Mouse (Mus musculus) lung, postnatal 0 days (tissue): ENCODE results near the gene Ifna5. TPM values are rescaled to one million over a fixed set of nuclear protein-coding genes. Genes with fewer than 3 reads are reported as not detected.
A peak's percentile ranks its signal among the peaks of the same experiment; 100 is the strongest.

ENCODE experiments used
- ATAC-seq: fragments of 200-750 bp; cut with Nextera tagmentation; 2 replicates; pipeline ENCODE4 v1.8.0; 2017; ENCODE audit warnings: moderate library complexity
- DNase-seq: peaks from one replicate; pipeline ENCODE4 v3.0.0-alpha.2; 2016; ENCODE audit warnings: low spot score
- H3K27ac ChIP-seq: fragments of 300-500 bp; sonication (generic); 2 replicates; pipeline ENCODE4 v1.5.1; 2014; ENCODE audit warnings: antibody characterized with exemption, mild to moderate bottlenecking, low read length, mixed read lengths
- H3K27me3 ChIP-seq: fragments of 300-500 bp; sonication (generic); replicated peaks from 2 replicates; pipeline ENCODE4 v1.6.1; 2014; ENCODE audit warnings: low read length, mixed read lengths; ENCODE audit not compliant: insufficient read depth
- H3K36me3 ChIP-seq: fragments of 300-500 bp; sonication (generic); 2 replicates; pipeline ENCODE4 v1.6.1; 2014; ENCODE audit warnings: low read length, mixed read lengths; ENCODE audit not compliant: insufficient read depth
- H3K4me1 ChIP-seq: fragments of 300-500 bp; sonication (generic); 2 replicates; pipeline ENCODE4 v1.6.1; 2014; ENCODE audit warnings: antibody characterized with exemption, low read depth, low read length, mixed read lengths; ENCODE audit not compliant: insufficient read depth
- H3K4me2 ChIP-seq: fragments of 300-500 bp; sonication (generic); replicated peaks from 2 replicates; pipeline ENCODE4 v1.6.1; 2014; ENCODE audit warnings: low read depth, mild to moderate bottlenecking, low read length, moderate library complexity, mixed read lengths
- H3K4me3 ChIP-seq: fragments of 300-500 bp; sonication (generic); 2 replicates; pipeline ENCODE4 v1.5.1; 2014; ENCODE audit warnings: low read depth, low read length
- H3K9ac ChIP-seq: fragments of 300-500 bp; sonication (generic); replicated peaks from 2 replicates; pipeline ENCODE4 v1.6.1; 2014; ENCODE audit warnings: low read depth, mild to moderate bottlenecking
- H3K9me3 ChIP-seq: fragments of 300-500 bp; sonication (generic); 2 replicates; pipeline ENCODE4 v1.6.1; 2016; ENCODE audit warnings: low read length, mixed read lengths
- CTCF ChIP-seq: IDR thresholded peaks from 2 replicates; pipeline ENCODE4 v1.5.1; 2016; ENCODE audit warnings: antibody characterized with exemption, mild to moderate bottlenecking
- EP300 ChIP-seq: IDR thresholded peaks from 2 replicates; pipeline ENCODE4 v1.6.1; 2016; ENCODE audit warnings: antibody characterized with exemption, mild to moderate bottlenecking, control low read depth
- WGBS: fragments of 180-500 bp; shearing (Covaris S2); extraction: QIAGEN DNeasy Blood & Tissue Kit; methylation state at CpG from one replicate; pipeline ENCODE4 v1.1.7; 2014; 5-methylcytosine and 5-hydroxymethylcytosine counted together
- polyA plus RNA-seq: library from polyadenylated mRNA; unstranded; fragments of >200 nt; fragmentation: Nextera tagmentation; extraction: Ambion mirVana; gene quantifications from 2 replicates; pipeline ENCODE4 v1.2.1, GENCODE M21; 2015

Gene Ifna5
- polyA plus RNA-seq, 1 experiment from 2014 or later, result not detected

GRCm38 (mm10) chr4:88840058-88840457, 4.7 kb downstream of the Ifna5 start:
- 48% methylated on average over 3 of the region's 3 CpGs for WGBS
- H3K36me3 ChIP-seq, result no peaks in the 10 kb centered on the region
- ATAC-seq (no peak), DNase-seq (no peak)
- H3K27ac ChIP-seq, result no peak overlapping the region
- no peaks in the 10 kb centered on the region for H3K9me3 ChIP-seq
- TF ChIP-seq CTCF (no peak), EP300 (no peak)
- no peaks in the 10 kb centered on the region for H3K4me1 ChIP-seq
- no peak overlapping the region for H3K9ac ChIP-seq
- H3K27me3 ChIP-seq, result no peaks in the 10 kb centered on the region
- no peak overlapping the region for H3K4me2 ChIP-seq
- no peak overlapping the region for H3K4me3 ChIP-seq

- Histone ChIP-seq H3K4me1 (no peaks in the 10 kb centered on the region), H3K27ac (no peak within 1 kb of the TSS), H3K9ac (no peak within 1 kb of the TSS), H3K9me3 (no peaks in the 10 kb centered on the region), H3K4me2 (no peak within 1 kb of the TSS), H3K36me3 (no peaks in the 10 kb centered on the region), H3K4me3 (no peak within 1 kb of the TSS), H3K27me3 (no peaks in the 10 kb centered on the region)
- TF ChIP-seq EP300 (no peak), CTCF (no peak)
- 72% methylated on average over 2 of the region's 2 CpGs for WGBS
- no peak for ATAC-seq
- no peak for DNase-seq
These were observed 6.2 kb downstream of the Ifna5 start, which contains the start of gene Ifna4 for GRCm38 (mm10) chr4:88841438-88841911. Ifna4 (plus strand) TSS chr4:88841861.

- Histone ChIP-seq H3K27me3 (no peaks in the 10 kb centered on the region), H3K27ac (no peak overlapping the region), H3K36me3 (no peaks in the 10 kb centered on the region), H3K4me2 (no peak overlapping the region), H3K9ac (no peak overlapping the region), H3K9me3 (no peaks in the 10 kb centered on the region), H3K4me1 (no peaks in the 10 kb centered on the region), H3K4me3 (no peak overlapping the region)
- DNase-seq, result no peak
- TF ChIP-seq CTCF (peak; percentile 28; the same call in 1 of the 2 replicates), EP300 (no peak)
- WGBS, result 50% methylated on average over 2 of the region's 2 CpGs
- no peak for ATAC-seq
These were observed 10.0 kb downstream of the Ifna5 start for GRCm38 (mm10) chr4:88845334-88845733.

- DNase-seq (no peak), ATAC-seq (no peak)
- H3K9ac ChIP-seq, result no peak within 1 kb of the TSS
- H3K27ac ChIP-seq, result no peak within 1 kb of the TSS
- TF ChIP-seq CTCF (no peak), EP300 (no peak)
- no peak within 1 kb of the TSS for H3K4me2 ChIP-seq
- WGBS, result 71% methylated on average over 1 of the region's 1 CpGs
- H3K4me3 ChIP-seq, result no peak within 1 kb of the TSS
- no peaks in the 10 kb centered on the region for H3K4me1 ChIP-seq
- H3K9me3 ChIP-seq, result no peaks in the 10 kb centered on the region
- no peaks in the 10 kb centered on the region for H3K36me3 ChIP-seq
- no peaks in the 10 kb centered on the region for H3K27me3 ChIP-seq
These were observed 14.4 kb downstream of the Ifna5 start, which contains the start of gene Ifna1 for GRCm38 (mm10) chr4:88849698-88850097. Ifna1 (plus strand) TSS chr4:88850087.

- ATAC-seq (no peak), DNase-seq (no peak)
- 61% methylated on average over 4 of the region's 4 CpGs for WGBS
- no peaks in the 10 kb centered on the region for H3K4me1 ChIP-seq
- no peak overlapping the region for H3K27ac ChIP-seq
- H3K4me2 ChIP-seq, result no peak overlapping the region
- no peaks in the 10 kb centered on the region for H3K27me3 ChIP-seq
- H3K4me3 ChIP-seq, result no peak overlapping the region
- H3K9ac ChIP-seq, result no peak overlapping the region
- TF ChIP-seq EP300 (no peak), CTCF (no peak)
- no peaks in the 10 kb centered on the region for H3K9me3 ChIP-seq
- no peaks in the 10 kb centered on the region for H3K36me3 ChIP-seq
These were observed 15.9 kb downstream of the Ifna5 start for GRCm38 (mm10) chr4:88851026-88851763.

- no peak overlapping the region for H3K27ac ChIP-seq
- H3K36me3 ChIP-seq, result no peaks in the 10 kb centered on the region
- no peak for TF ChIP-seq CTCF
- no peak for TF ChIP-seq EP300
- H3K4me2 ChIP-seq, result no peak overlapping the region
- ATAC-seq, result no peak
- no peaks in the 10 kb centered on the region for H3K9me3 ChIP-seq
- H3K9ac ChIP-seq, result no peak overlapping the region
- no peaks in the 10 kb centered on the region for H3K4me1 ChIP-seq
- no peak overlapping the region for H3K4me3 ChIP-seq
- H3K27me3 ChIP-seq, result no peaks in the 10 kb centered on the region
- DNase-seq, result no peak
These were observed 23.9 kb downstream of the Ifna5 start for GRCm38 (mm10) chr4:88859214-88859613.
